Mouse (Mus musculus): ENCODE results near the gene Prkacb.

DNA sequence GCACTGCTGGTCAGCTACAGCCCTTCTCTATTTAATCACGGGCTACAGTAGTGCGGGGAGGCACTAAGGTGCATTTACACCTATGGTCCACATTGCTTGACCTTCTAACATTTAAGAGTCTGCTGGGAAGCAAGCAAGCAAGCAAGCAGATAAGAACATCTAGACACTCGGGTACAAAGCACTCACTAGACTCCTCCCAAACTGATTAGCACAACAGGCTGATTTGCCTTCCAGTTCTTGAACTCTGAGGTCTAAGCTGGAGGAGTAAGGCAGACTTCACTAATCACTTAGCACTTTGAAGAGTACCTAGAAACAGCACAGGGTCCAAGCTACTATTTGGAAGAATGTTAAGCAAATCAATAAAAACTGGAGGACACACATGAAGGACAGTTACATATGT, 77.1 kb downstream of the Prkacb start:
- no peak for TF ChIP-seq POLR2A (IDR thresholded peaks at IDR 0.05; ENCODE audit: extremely low read depth, insufficient read depth, low read length)
- TF ChIP-seq CTCF (IDR thresholded peaks at IDR 0.05; ENCODE audit: low read depth, low read length), result no peak

Measured in liver, adult 2 months (tissue).